Mouse (Mus musculus) liver, embryonic 15.5 days (tissue): Measurements from ENCODE around the gene Gli2. TPM values are rescaled to one million over a fixed set of nuclear protein-coding genes. Genes with fewer than 3 reads are reported as not detected.

Experiments used
- ATAC-seq: fragments of 200-750 bp; cut with Nextera tagmentation; 2 replicates; pipeline ENCODE4 v1.8.0; 2017; ENCODE audit warnings: moderate number of reproducible peaks, mild to moderate bottlenecking, moderate library complexity; ENCODE audit not compliant: insufficient read depth
- H3K27ac ChIP-seq: fragments of 300-500 bp; sonication (generic); replicated peaks from 2 replicates; pipeline ENCODE4 v1.5.1; 2015; ENCODE audit warnings: mild to moderate bottlenecking, inconsistent platforms
- H3K27me3 ChIP-seq: fragments of 300-500 bp; sonication (generic); 2 replicates; pipeline ENCODE4 v1.6.1; 2015; ENCODE audit warnings: mild to moderate bottlenecking, inconsistent platforms
- H3K36me3 ChIP-seq: fragments of 300-500 bp; sonication (generic); replicated peaks from 2 replicates; pipeline ENCODE4 v1.6.1; 2015; ENCODE audit warnings: moderate library complexity, mild to moderate bottlenecking, inconsistent platforms
- H3K4me1 ChIP-seq: fragments of 300-500 bp; sonication (generic); replicated peaks from 2 replicates; pipeline ENCODE4 v1.6.1; 2015; ENCODE audit warnings: inconsistent platforms
- H3K4me2 ChIP-seq: fragments of 300-500 bp; sonication (generic); 2 replicates; pipeline ENCODE4 v1.6.1; 2015; ENCODE audit warnings: moderate library complexity, mild to moderate bottlenecking, inconsistent platforms
- H3K4me3 ChIP-seq: fragments of 300-500 bp; sonication (generic); replicated peaks from 2 replicates; pipeline ENCODE4 v1.5.1; 2015; ENCODE audit warnings: mild to moderate bottlenecking, inconsistent platforms
- H3K9ac ChIP-seq: fragments of 300-500 bp; sonication (generic); 2 replicates; pipeline ENCODE4 v1.6.1; 2015; ENCODE audit warnings: moderate library complexity, mild to moderate bottlenecking, inconsistent platforms
- H3K9me3 ChIP-seq: fragments of 300-500 bp; sonication (generic); replicated peaks from 2 replicates; pipeline ENCODE4 v1.6.1; 2016; ENCODE audit warnings: inconsistent platforms
- WGBS: fragments of 180-500 bp; shearing (Covaris S2); methylation state at CpG from one replicate; pipeline ENCODE4 v1.1.7; 2015; ENCODE audit warnings: mixed read lengths; ENCODE audit not compliant: insufficient replicate concordance; 5-methylcytosine and 5-hydroxymethylcytosine counted together
- polyA plus RNA-seq: library from polyadenylated mRNA; unstranded; fragments of >200 nt; fragmentation: Nextera tagmentation; extraction: Ambion mirVana; gene quantifications from 2 replicates; pipeline ENCODE4 v1.2.1, GENCODE M21; 2015

Gli2 gene
- 0.26 and 0.35 TPM in 2 replicates for polyA plus RNA-seq

DNA sequence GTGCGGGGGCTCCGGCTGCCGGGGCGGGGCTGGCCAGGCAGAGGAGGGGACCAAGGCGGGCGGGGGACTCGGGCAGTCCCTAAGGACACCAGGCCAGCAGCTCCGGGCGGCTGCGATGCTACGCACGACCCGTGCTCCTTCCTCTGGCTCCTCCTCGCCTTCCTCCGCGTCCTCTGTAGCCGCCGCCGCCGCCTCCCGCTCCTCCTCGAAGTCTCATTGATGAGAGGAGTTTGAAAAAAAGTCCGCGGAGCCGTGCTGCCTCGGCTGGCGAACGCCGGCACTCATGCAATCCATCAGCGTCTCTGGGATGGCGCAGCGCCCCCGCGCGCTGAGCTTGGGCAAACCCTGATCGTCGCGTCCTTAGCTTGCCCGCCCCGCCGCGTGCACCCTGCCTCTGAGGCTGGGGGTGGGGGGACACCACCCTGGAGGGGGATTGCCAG is at the start of gene Gli2:
Gene Gli2, minus strand, starts transcription at position 218 of the 440 bp plus-strand sequence.
- Histone ChIP-seq H3K4me2 (peak within 1 kb of the TSS; percentile 65), H3K4me3 (peak within 1 kb of the TSS; percentile 42), H3K27ac (no peak within 1 kb of the TSS), H3K9me3 (no peaks in the 10 kb centered on the region), H3K9ac (no peak within 1 kb of the TSS), H3K4me1 (peaks cover 6% of the 10 kb centered on the region), H3K27me3 (peaks cover 75% of the 10 kb centered on the region), H3K36me3 (no peaks in the 10 kb centered on the region)
- ATAC-seq, result no peak
- WGBS, result under 1% methylated on average over 39 of the region's 42 CpGs

DNA sequence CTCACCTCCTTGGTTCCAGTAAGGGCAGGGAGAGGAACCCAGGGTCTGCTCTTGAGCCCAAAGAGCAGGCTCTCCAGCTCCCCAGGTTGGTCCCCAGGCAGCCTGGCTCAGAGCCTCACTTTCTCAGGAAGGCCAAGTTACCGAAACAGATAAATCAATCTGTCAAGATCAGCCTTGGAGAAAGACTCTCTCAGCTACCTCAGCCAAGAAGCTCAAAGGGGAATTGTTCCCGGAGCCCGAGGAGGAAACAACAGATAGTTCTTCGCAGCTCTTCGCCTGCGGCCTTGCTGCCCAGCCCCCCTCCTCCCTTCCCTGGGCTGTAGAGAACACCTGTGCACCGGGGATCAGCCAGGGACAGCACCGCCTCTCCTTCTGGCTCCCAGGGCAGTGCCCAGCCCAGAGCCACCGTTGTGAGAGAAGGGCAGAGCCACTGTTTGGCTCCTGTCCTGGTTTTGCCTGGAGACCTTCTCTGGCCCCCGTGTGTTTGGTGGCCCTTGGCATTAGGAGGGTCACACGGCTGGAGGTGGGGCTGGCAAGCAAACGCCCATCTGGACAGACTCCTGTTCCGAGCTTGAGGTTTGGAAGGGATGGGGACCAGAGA is 44.6 kb upstream of the Gli2 start:
- no peaks in the 10 kb centered on the region for H3K9me3 ChIP-seq
- no peak overlapping the region for H3K9ac ChIP-seq
- H3K27me3 ChIP-seq, result no peaks in the 10 kb centered on the region
- no peaks in the 10 kb centered on the region for H3K4me1 ChIP-seq
- no peaks in the 10 kb centered on the region for H3K36me3 ChIP-seq
- H3K27ac ChIP-seq, result no peak overlapping the region
- H3K4me3 ChIP-seq, result no peak overlapping the region
- ATAC-seq, result no peak
- 41% methylated on average over 13 of the region's 13 CpGs for WGBS
- H3K4me2 ChIP-seq, result no peak overlapping the region

DNA sequence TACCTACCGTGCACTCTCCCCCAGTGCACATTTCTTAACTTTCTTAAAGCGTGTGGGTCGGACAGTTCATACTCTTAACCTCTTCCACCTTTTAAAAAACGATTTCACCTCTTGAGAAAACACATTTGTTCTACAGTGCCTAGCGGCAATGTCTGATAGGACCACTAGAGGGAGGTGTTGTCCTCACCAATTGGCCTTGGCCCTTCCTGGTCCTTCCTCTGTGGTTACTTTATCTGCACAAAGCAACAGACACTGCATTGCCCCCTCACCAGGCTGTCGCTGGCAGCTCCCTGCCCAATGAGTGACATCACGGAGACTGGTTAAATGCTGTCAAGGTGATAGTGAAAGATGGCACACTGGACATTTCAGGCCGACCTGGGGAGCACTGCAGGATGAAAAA is 40.3 kb upstream of the Gli2 start:
- ATAC-seq, result no peak
- Histone ChIP-seq H3K9me3 (no peaks in the 10 kb centered on the region), H3K4me3 (no peak overlapping the region), H3K4me1 (no peaks in the 10 kb centered on the region), H3K4me2 (no peak overlapping the region), H3K9ac (no peak overlapping the region), H3K27me3 (no peaks in the 10 kb centered on the region), H3K36me3 (no peaks in the 10 kb centered on the region), H3K27ac (no peak overlapping the region)
- WGBS, result 7% methylated on average over 8 of the region's 8 CpGs

DNA sequence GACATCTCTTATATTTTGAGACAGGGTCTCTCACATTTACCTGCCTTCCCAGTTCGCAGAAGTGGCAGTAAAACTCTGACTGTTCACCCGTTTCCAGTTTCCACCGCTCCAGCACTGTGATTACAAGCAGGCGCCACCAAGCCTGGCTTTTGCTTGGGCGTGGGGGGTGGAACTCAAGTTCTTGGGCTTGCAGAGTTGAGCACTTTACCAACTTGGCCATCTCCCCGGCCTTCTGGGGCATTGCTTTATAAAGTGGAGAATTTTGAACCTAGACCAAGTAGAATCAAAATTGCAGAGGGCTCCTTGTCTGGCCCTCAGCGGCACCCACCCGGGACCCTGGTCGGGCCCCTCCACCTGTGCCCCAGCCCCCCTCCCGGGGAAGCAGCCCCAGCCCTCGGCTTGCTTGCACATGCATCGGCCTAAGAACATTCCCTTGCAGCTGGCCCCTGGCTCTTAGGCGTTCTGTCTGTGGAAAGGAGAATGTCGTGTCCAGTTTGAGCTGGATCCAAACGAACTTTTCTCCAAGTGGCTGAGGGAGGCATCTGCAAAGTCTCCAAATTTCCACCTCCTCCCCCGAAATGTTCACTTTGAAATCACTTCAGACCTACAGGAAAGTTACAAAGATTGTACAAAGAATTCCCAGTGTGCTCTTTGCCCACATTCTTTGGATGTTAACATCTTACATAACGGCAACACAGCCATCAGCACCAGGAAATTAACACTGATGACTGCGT is 36.6 kb upstream of the Gli2 start:
- Histone ChIP-seq H3K36me3 (no peaks in the 10 kb centered on the region), H3K27ac (no peak overlapping the region), H3K27me3 (no peaks in the 10 kb centered on the region), H3K9ac (no peak overlapping the region), H3K4me1 (no peaks in the 10 kb centered on the region; the same call in 1 of the 2 replicates), H3K4me2 (no peak overlapping the region), H3K4me3 (no peak overlapping the region), H3K9me3 (no peaks in the 10 kb centered on the region)
- WGBS, result 69% methylated on average over 18 of the region's 18 CpGs
- ATAC-seq, result no peak

DNA sequence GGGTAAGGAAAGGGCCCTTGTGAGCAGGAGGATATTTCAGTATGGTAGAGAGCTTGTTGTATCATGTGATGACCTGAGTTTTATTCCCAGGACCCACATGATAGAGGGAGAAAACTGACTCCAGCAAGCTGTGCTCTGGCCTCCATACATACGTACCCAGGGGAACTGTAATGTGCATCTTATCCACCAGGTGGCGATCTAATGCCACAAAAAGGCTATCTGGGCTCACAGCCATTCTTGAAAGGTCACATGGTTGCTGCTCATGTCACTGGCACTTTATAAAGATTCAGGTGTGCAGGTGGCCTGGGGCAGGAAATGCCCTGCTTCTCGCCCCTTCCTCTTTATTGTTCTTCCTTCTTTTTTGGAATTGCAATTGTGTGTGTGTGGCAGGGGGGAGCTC is 34.1 kb upstream of the Gli2 start:
- ATAC-seq, result no peak
- 5% methylated on average over 3 of the region's 3 CpGs for WGBS
- no peak overlapping the region for H3K9ac ChIP-seq
- no peaks in the 10 kb centered on the region for H3K27me3 ChIP-seq
- no peaks in the 10 kb centered on the region for H3K36me3 ChIP-seq
- no peaks in the 10 kb centered on the region for H3K9me3 ChIP-seq
- H3K27ac ChIP-seq, result no peak overlapping the region
- H3K4me2 ChIP-seq, result no peak overlapping the region
- H3K4me1 ChIP-seq, result no peaks in the 10 kb centered on the region; the same call in 1 of the 2 replicates
- no peak overlapping the region for H3K4me3 ChIP-seq

DNA sequence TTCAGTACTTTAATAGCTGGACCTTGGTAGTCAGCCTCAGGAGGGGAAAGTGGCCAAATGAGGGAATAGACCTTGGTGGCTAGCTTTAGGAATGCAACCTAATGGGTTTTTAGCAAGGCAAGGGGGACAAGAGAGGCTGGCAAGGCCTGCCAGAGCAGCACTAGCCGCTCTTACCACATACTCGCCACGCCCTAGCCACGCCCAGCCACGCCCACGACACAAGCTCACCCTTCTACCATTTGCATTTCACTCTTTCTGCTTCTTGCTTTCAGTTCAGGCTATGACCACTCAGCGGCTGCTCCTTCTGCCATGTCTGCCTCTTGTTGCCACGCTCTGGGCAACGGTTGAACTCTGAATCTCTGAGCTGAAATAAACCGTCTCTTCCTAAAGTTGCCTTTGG is 32.4 kb upstream of the Gli2 start:
- H3K9ac ChIP-seq, result no peak overlapping the region
- no peak overlapping the region for H3K4me2 ChIP-seq
- WGBS, result 42% methylated on average over 10 of the region's 10 CpGs
- no peak overlapping the region for H3K4me3 ChIP-seq
- no peak overlapping the region for H3K27ac ChIP-seq
- no peaks in the 10 kb centered on the region for H3K27me3 ChIP-seq
- no peaks in the 10 kb centered on the region for H3K9me3 ChIP-seq
- ATAC-seq, result no peak
- no peaks in the 10 kb centered on the region; the same call in 1 of the 2 replicates for H3K4me1 ChIP-seq
- no peaks in the 10 kb centered on the region for H3K36me3 ChIP-seq

DNA sequence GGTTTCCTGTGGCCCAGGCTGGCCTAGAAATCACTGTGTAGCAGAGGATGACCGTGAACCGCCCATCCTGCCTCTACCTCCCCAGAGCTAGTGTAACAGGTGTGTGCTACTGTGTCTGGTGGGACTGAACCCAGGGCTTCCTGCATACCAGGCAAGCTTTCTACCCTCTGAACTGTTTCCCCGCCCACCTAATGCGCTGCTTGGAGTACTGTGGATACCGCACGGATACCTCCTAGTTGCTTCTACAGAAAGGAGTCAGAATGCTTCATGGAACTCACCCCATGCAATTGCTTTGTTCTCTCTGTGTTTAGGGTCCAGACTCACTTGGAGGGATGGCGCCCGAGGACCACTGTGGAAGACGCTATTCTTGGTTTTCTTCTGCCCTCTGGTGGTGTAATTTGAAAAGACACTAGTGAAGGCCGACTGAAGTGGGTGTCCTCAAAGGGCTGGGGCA is 30.1 kb upstream of the Gli2 start:
- Histone ChIP-seq H3K27me3 (0 out of 2 replicates have a peak, but pooled peaks cover 4% of the 10 kb centered on the region), H3K9me3 (no peaks in the 10 kb centered on the region), H3K4me2 (0 out of 2 replicates have a peak overlapping the region, but pooled peaks have one; percentile 5), H3K36me3 (no peaks in the 10 kb centered on the region), H3K27ac (no peak overlapping the region), H3K4me1 (no peaks in the 10 kb centered on the region; the same call in 1 of the 2 replicates), H3K4me3 (no peak overlapping the region), H3K9ac (no peak overlapping the region)
- ATAC-seq, result no peak
- WGBS, result 17% methylated on average over 10 of the region's 10 CpGs

DNA sequence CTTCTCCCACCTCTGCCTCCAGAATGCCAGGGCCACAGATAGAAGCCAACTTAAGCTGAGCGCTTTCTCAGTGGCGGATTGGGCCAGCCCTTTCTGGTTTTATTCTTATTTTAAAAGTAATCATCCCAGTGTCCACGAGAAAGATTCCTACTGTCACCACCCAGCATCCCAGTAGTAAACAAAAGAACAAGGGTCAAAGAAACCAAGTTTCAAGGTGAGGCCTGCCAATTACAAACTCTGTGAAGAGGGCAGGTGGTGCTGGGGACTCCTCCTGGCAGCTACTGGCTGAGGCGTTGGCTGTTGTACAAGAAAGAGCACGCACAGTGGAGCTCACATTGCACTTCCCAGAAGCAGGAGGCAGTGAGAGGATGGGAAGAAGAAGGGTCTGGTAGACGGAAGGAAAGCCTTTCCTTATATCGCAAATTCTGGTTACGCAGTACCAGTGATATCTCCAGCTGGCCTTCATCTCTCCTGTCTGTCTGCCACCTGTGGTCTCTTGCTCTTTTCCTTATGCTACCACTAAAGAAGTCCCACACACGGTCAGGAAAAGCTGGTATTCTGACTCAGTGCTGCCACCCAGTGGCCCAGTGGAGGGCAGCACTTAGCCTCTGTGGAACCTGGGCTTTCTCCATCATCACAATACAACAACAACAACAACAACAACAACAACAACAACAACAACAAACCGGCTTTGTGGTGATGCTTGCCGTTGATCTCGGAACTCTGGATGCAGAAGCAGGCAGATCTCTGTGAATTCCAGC is 29.0 kb upstream of the Gli2 start:
- H3K9me3 ChIP-seq, result no peaks in the 10 kb centered on the region
- no peaks in the 10 kb centered on the region; the same call in 1 of the 2 replicates for H3K4me1 ChIP-seq
- no peak overlapping the region for H3K4me3 ChIP-seq
- no peak overlapping the region for H3K9ac ChIP-seq
- H3K27ac ChIP-seq, result no peak overlapping the region
- no peak overlapping the region for H3K4me2 ChIP-seq
- H3K36me3 ChIP-seq, result no peaks in the 10 kb centered on the region
- peaks cover 12% of the 10 kb centered on the region for H3K27me3 ChIP-seq
- ATAC-seq, result no peak
- whole genome bisulfite sequencing, result 31% methylated on average over 12 of the region's 12 CpGs

DNA sequence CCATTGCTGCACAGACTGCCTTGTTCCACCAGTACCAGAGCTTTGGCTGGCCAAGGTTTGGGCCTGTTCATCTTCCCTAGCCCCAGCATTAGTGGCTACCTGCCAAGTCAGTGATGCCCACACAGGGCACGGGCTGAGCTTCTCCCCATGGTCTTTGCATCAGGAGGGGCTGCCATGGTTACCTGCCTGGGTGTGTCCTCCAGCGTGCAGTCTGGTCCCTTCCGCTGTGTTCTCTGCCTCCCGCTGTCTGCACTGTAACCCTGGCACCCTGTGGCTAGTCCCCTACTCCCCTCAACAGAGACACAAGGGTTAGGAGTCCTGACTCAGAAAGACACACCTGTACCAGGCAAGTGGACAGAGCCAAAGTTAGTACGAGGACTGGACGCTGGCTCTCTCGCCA is 24.5 kb upstream of the Gli2 start:
- 60% methylated on average over 7 of the region's 7 CpGs for WGBS
- no peak overlapping the region for H3K4me3 ChIP-seq
- no peaks in the 10 kb centered on the region for H3K4me1 ChIP-seq
- H3K9me3 ChIP-seq, result no peaks in the 10 kb centered on the region
- ATAC-seq, result no peak
- no peak overlapping the region for H3K27ac ChIP-seq
- H3K4me2 ChIP-seq, result no peak overlapping the region
- H3K9ac ChIP-seq, result no peak overlapping the region
- no peaks in the 10 kb centered on the region for H3K36me3 ChIP-seq
- H3K27me3 ChIP-seq, result peaks cover 28% of the 10 kb centered on the region

DNA sequence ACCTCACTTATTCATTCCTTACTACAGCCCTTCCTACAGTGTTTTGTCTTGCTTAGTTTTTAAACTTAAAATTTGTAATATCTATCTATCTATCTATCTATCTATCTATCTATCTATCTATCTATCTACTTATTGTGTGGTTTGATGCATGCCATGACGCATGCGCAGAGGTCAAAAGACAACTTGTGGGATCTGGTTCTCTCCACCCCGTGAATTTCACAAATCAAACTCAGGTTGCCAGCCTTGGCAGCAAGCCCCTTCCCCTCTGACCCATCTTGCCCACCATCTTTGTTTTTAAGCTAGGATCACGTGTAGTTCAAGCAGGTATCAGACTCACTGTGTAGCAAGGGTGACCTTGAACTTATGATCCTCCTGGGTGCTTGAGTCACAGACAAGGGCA is 22.9 kb upstream of the Gli2 start:
- Histone ChIP-seq H3K9me3 (no peaks in the 10 kb centered on the region), H3K4me3 (no peak overlapping the region), H3K27me3 (peaks cover 28% of the 10 kb centered on the region), H3K4me2 (no peak overlapping the region), H3K9ac (no peak overlapping the region), H3K36me3 (no peaks in the 10 kb centered on the region), H3K4me1 (no peaks in the 10 kb centered on the region), H3K27ac (no peak overlapping the region)
- ATAC-seq, result no peak
- 66% methylated on average over 4 of the region's 4 CpGs for WGBS

DNA sequence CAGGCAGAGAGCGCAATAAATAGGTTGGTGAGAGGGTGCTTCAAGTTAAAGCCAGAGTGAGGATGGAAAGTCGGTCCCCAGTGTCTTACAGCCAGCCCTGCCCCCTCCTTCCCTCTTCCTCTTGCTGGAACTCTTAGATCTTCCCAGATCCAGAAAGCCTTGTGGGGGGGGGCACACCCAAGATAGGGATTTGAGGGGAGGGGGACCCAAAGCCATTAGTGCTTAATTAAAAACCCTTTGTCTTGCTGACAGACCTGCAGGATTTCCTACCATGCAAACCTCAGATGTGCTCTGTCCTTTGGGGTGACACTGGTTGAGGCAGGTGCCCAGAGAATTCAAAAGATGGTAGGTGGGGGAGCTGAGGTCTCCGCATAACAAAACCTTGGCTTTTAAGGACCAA is 22.5 kb upstream of the Gli2 start:
- H3K27me3 ChIP-seq, result peaks cover 28% of the 10 kb centered on the region
- no peak overlapping the region for H3K9ac ChIP-seq
- ATAC-seq, result no peak
- H3K4me3 ChIP-seq, result no peak overlapping the region
- 52% methylated on average over 3 of the region's 3 CpGs for WGBS
- H3K9me3 ChIP-seq, result no peaks in the 10 kb centered on the region
- H3K4me2 ChIP-seq, result no peak overlapping the region
- no peaks in the 10 kb centered on the region for H3K36me3 ChIP-seq
- H3K27ac ChIP-seq, result no peak overlapping the region
- H3K4me1 ChIP-seq, result no peaks in the 10 kb centered on the region
